8 mouse cellular contexts compared by ENCODE assay signal in genomic region chr13:59011530-59011903, GRCm38 (mm10).
DNase-seq lines count a peak whose midpoint lies in the region; ATAC-seq lines count a peak whose summit lies in the region.

No protein-coding gene starts in this region.

- H3K4me1 ChIP-seq in brown adipose tissue, adult 24 weeks (ENCODE audit: control insufficient read depth, insufficient read depth, insufficient read length, low read length): peaks cover 5% of the 10 kb centered on the region; the same call in 1 of the 2 replicates
- no peaks in the 10 kb centered on the region for H3K4me1 ChIP-seq in heart, embryonic 11.5 days (ENCODE audit: control insufficient read depth, insufficient read depth, low read length)
- peaks cover 23% of the 10 kb centered on the region for H3K4me1 ChIP-seq in kidney, embryonic 15.5 days
- peaks cover 17% of the 10 kb centered on the region; the same call in 1 of the 2 replicates for H3K4me1 ChIP-seq in limb, embryonic 12.5 days (replicated peaks)
- peaks cover 39% of the 10 kb centered on the region for H3K4me1 ChIP-seq in midbrain, embryonic 13.5 days (replicated peaks)
- H3K4me1 ChIP-seq in stomach, embryonic 15.5 days: peaks cover 13% of the 10 kb centered on the region

- H3K9me3 ChIP-seq in heart, embryonic 11.5 days (replicated peaks; ENCODE audit: control insufficient read depth, low read length): no peaks in the 10 kb centered on the region
- H3K9me3 ChIP-seq in kidney, embryonic 15.5 days (replicated peaks): no peaks in the 10 kb centered on the region
- no peaks in the 10 kb centered on the region for H3K9me3 ChIP-seq in limb, embryonic 12.5 days
- no peaks in the 10 kb centered on the region; the same call in 1 of the 2 replicates for H3K9me3 ChIP-seq in midbrain, embryonic 13.5 days
- H3K9me3 ChIP-seq in stomach, embryonic 15.5 days: no peaks in the 10 kb centered on the region

- no peaks in the 10 kb centered on the region for H3K36me3 ChIP-seq in heart, embryonic 11.5 days (ENCODE audit: control insufficient read depth, insufficient read depth, low read length)
- H3K36me3 ChIP-seq in kidney, embryonic 15.5 days: no peaks in the 10 kb centered on the region
- H3K36me3 ChIP-seq in limb, embryonic 12.5 days: no peaks in the 10 kb centered on the region
- no peaks in the 10 kb centered on the region for H3K36me3 ChIP-seq in midbrain, embryonic 13.5 days
- no peaks in the 10 kb centered on the region for H3K36me3 ChIP-seq in stomach, embryonic 15.5 days

- peak; percentile 16 for DNase-seq in fibroblast of lung, adult 2 months (ENCODE audit: low read depth)

- 6% methylated on average over 15 of the region's 15 CpGs for WGBS in heart, embryonic 11.5 days (ENCODE audit: insufficient replicate concordance)
- WGBS in kidney, embryonic 15.5 days: 2% methylated on average over 15 of the region's 15 CpGs
- 1% methylated on average over 15 of the region's 15 CpGs for WGBS in limb, embryonic 12.5 days
- WGBS in midbrain, embryonic 13.5 days: 1% methylated on average over 15 of the region's 15 CpGs
- 1% methylated on average over 15 of the region's 15 CpGs for WGBS in stomach, embryonic 15.5 days

- H3K4me2 ChIP-seq in heart, embryonic 11.5 days: peak overlapping the region; percentile 63
- H3K4me2 ChIP-seq in kidney, embryonic 15.5 days: peak overlapping the region; percentile 66
- peak overlapping the region; percentile 56 for H3K4me2 ChIP-seq in limb, embryonic 12.5 days
- peak overlapping the region; percentile 67 for H3K4me2 ChIP-seq in midbrain, embryonic 13.5 days (replicated peaks)
- peak overlapping the region; percentile 60 for H3K4me2 ChIP-seq in stomach, embryonic 15.5 days

- no peak overlapping the region for H3K27ac ChIP-seq in brown adipose tissue, adult 24 weeks (replicated peaks; ENCODE audit: low read depth, low read length)
- H3K27ac ChIP-seq in heart, embryonic 11.5 days (ENCODE audit: low read depth, low read length): no peak overlapping the region
- peak overlapping the region; percentile 20; the same call in 1 of the 2 replicates for H3K27ac ChIP-seq in kidney, embryonic 15.5 days
- H3K27ac ChIP-seq in limb, embryonic 12.5 days: no peak overlapping the region
- H3K27ac ChIP-seq in midbrain, embryonic 13.5 days: peak overlapping the region; percentile 95
- H3K27ac ChIP-seq in stomach, embryonic 15.5 days: no peak overlapping the region

- peak overlapping the region; percentile 12; the same call in 1 of the 2 replicates for H3K9ac ChIP-seq in heart, embryonic 11.5 days (ENCODE audit: low read depth, low read length)
- H3K9ac ChIP-seq in kidney, embryonic 15.5 days: no peak overlapping the region
- H3K9ac ChIP-seq in limb, embryonic 12.5 days (replicated peaks): 0 out of 2 replicates have a peak overlapping the region, but pooled peaks have one; percentile 18
- peak overlapping the region; percentile 64 for H3K9ac ChIP-seq in midbrain, embryonic 13.5 days (replicated peaks)
- no peak overlapping the region for H3K9ac ChIP-seq in stomach, embryonic 15.5 days

- peaks cover 3% of the 10 kb centered on the region; the same call in 1 of the 2 replicates for H3K27me3 ChIP-seq in heart, embryonic 11.5 days (ENCODE audit: control insufficient read depth, insufficient read depth, low read length)
- H3K27me3 ChIP-seq in kidney, embryonic 15.5 days: no peaks in the 10 kb centered on the region
- H3K27me3 ChIP-seq in limb, embryonic 12.5 days: no peaks in the 10 kb centered on the region; the same call in 1 of the 2 replicates
- no peaks in the 10 kb centered on the region for H3K27me3 ChIP-seq in midbrain, embryonic 13.5 days
- H3K27me3 ChIP-seq in stomach, embryonic 15.5 days (replicated peaks): no peaks in the 10 kb centered on the region

- ATAC-seq in heart, embryonic 11.5 days (replicated peaks; ENCODE audit: insufficient number of reproducible peaks, low FRiP score, low TSS enrichment): peak; percentile 69; the same call in 1 of the 2 replicates
- peak; percentile 88 for ATAC-seq in kidney, embryonic 15.5 days (replicated peaks; ENCODE audit: low FRiP score)
- peak; percentile 91 for ATAC-seq in limb, embryonic 12.5 days (ENCODE audit: insufficient number of reproducible peaks, insufficient read depth, low FRiP score, low TSS enrichment, low read depth)
- ATAC-seq in midbrain, embryonic 13.5 days: peak; percentile 97
- ATAC-seq in stomach, embryonic 15.5 days (ENCODE audit: insufficient read depth, low FRiP score, low read depth): peak; percentile 89
- ATAC-seq in erythroblast, adult 5-6 weeks (replicated peaks; ENCODE audit: low FRiP score, poor library complexity, severe bottlenecking): no peak

- peak overlapping the region; percentile 21; the same call in 1 of the 2 replicates for H3K4me3 ChIP-seq in brown adipose tissue, adult 24 weeks (ENCODE audit: insufficient read depth, low read depth, low read length)
- peak overlapping the region; percentile 27 for H3K4me3 ChIP-seq in heart, embryonic 11.5 days (ENCODE audit: low read depth, low read length)
- H3K4me3 ChIP-seq in kidney, embryonic 15.5 days (replicated peaks): peak overlapping the region; percentile 34
- H3K4me3 ChIP-seq in limb, embryonic 12.5 days (replicated peaks): peak overlapping the region; percentile 27
- peak overlapping the region; percentile 35 for H3K4me3 ChIP-seq in midbrain, embryonic 13.5 days (replicated peaks)
- H3K4me3 ChIP-seq in stomach, embryonic 15.5 days (replicated peaks): peak overlapping the region; percentile 30

Comparison
In these comparisons a context has a peak if more than half of its experiments do, and no peak if none do; other contexts are left out.
1. H3K27ac ChIP-seq: peak in kidney, embryonic 15.5 days (single experiment) and midbrain, embryonic 13.5 days (single experiment); none in brown adipose tissue, adult 24 weeks (single experiment), heart, embryonic 11.5 days (single experiment), limb, embryonic 12.5 days (single experiment) and stomach, embryonic 15.5 days (single experiment).
2. H3K9ac ChIP-seq: peak in heart, embryonic 11.5 days (single experiment), limb, embryonic 12.5 days (single experiment) and midbrain, embryonic 13.5 days (single experiment); none in kidney, embryonic 15.5 days (single experiment) and stomach, embryonic 15.5 days (single experiment).
3. Peak in every context shown above with its lines, with median percentiles within 50 percentile points of each other: H3K4me3 ChIP-seq and H3K4me2 ChIP-seq.